Mouse (Mus musculus): ENCODE measurements around the gene Fam193b. TPM values are rescaled to one million over a fixed set of nuclear protein-coding genes. Genes with fewer than 3 reads are reported as not detected.

Gene Fam193b
- polyA plus RNA-seq, 1 experiment from 2014 or later, result 29.1 TPM

GRCm38 (mm10) chr13:55508531-55508930, 62.4 kb downstream of the Fam193b start:
- H3K36me3 ChIP-seq, result peaks cover 55% of the 10 kb centered on the region
- H3K4me3 ChIP-seq (replicated peaks), result no peak overlapping the region
- H3K9me3 ChIP-seq, result no peaks in the 10 kb centered on the region
- WGBS, result 91% methylated on average over 10 of the region's 10 CpGs
- ATAC-seq (ENCODE audit: insufficient read depth, low FRiP score, low read depth), result no peak
- no peak overlapping the region for H3K4me2 ChIP-seq
- H3K27me3 ChIP-seq (replicated peaks), result no peaks in the 10 kb centered on the region
- H3K9ac ChIP-seq, result no peak overlapping the region
- H3K27ac ChIP-seq, result no peak overlapping the region
- peaks cover 41% of the 10 kb centered on the region for H3K4me1 ChIP-seq

GRCm38 (mm10) chr13:55507877-55508276, 63.0 kb downstream of the Fam193b start:
- no peak overlapping the region for H3K27ac ChIP-seq
- H3K9ac ChIP-seq, result no peak overlapping the region
- no peak for ATAC-seq (ENCODE audit: insufficient read depth, low FRiP score, low read depth)
- 73% methylated on average over 11 of the region's 11 CpGs for WGBS
- no peaks in the 10 kb centered on the region for H3K27me3 ChIP-seq (replicated peaks)
- H3K4me3 ChIP-seq (replicated peaks), result no peak overlapping the region
- H3K4me1 ChIP-seq, result peaks cover 41% of the 10 kb centered on the region
- H3K36me3 ChIP-seq, result peaks cover 56% of the 10 kb centered on the region
- no peaks in the 10 kb centered on the region for H3K9me3 ChIP-seq
- no peak overlapping the region for H3K4me2 ChIP-seq

- Histone ChIP-seq H3K9ac (no peak overlapping the region), H3K27ac (no peak overlapping the region), H3K27me3 (replicated peaks) (no peaks in the 10 kb centered on the region), H3K4me3 (replicated peaks) (no peak overlapping the region), H3K4me1 (peaks cover 32% of the 10 kb centered on the region), H3K36me3 (peaks cover 63% of the 10 kb centered on the region), H3K9me3 (no peaks in the 10 kb centered on the region), H3K4me2 (no peak overlapping the region)
- no peak for ATAC-seq (ENCODE audit: insufficient read depth, low FRiP score, low read depth)
- WGBS, result 87% methylated on average over 10 of the region's 10 CpGs
Observed at GRCm38 (mm10) chr13:55506697-55507096, 64.2 kb downstream of the Fam193b start.

- Histone ChIP-seq H3K4me2 (no peak overlapping the region), H3K4me1 (peaks cover 23% of the 10 kb centered on the region), H3K9me3 (no peaks in the 10 kb centered on the region), H3K36me3 (peaks cover 63% of the 10 kb centered on the region), H3K4me3 (replicated peaks) (no peak overlapping the region), H3K27me3 (replicated peaks) (no peaks in the 10 kb centered on the region), H3K9ac (no peak overlapping the region), H3K27ac (no peak overlapping the region)
- ATAC-seq (ENCODE audit: insufficient read depth, low FRiP score, low read depth), result no peak
- 90% methylated on average over 9 of the region's 9 CpGs for WGBS
Observed at GRCm38 (mm10) chr13:55505810-55506209, 65.1 kb downstream of the Fam193b start.

- H3K27me3 ChIP-seq (replicated peaks), result no peaks in the 10 kb centered on the region
- WGBS, result 81% methylated on average over 5 of the region's 5 CpGs
- no peak for ATAC-seq (ENCODE audit: insufficient read depth, low FRiP score, low read depth)
- H3K4me2 ChIP-seq, result no peak overlapping the region
- no peak overlapping the region for H3K27ac ChIP-seq
- H3K9ac ChIP-seq, result no peak overlapping the region
- no peak overlapping the region for H3K4me3 ChIP-seq (replicated peaks)
- peaks cover 9% of the 10 kb centered on the region for H3K4me1 ChIP-seq
- H3K9me3 ChIP-seq, result no peaks in the 10 kb centered on the region
- H3K36me3 ChIP-seq, result peaks cover 59% of the 10 kb centered on the region
Observed at GRCm38 (mm10) chr13:55504390-55504789, 66.5 kb downstream of the Fam193b start.

GRCm38 (mm10) chr13:55502405-55502804, 68.5 kb downstream of the Fam193b start:
- peaks cover 54% of the 10 kb centered on the region for H3K36me3 ChIP-seq
- WGBS, result 80% methylated on average over 8 of the region's 8 CpGs

GRCm38 (mm10) chr13:55500575-55500974, 70.3 kb downstream of the Fam193b start:
- no peaks in the 10 kb centered on the region for H3K9me3 ChIP-seq
- no peak overlapping the region for H3K9ac ChIP-seq
- H3K36me3 ChIP-seq, result peaks cover 39% of the 10 kb centered on the region
- no peaks in the 10 kb centered on the region for H3K4me1 ChIP-seq
- ATAC-seq (ENCODE audit: insufficient read depth, low FRiP score, low read depth), result no peak
- H3K4me2 ChIP-seq, result no peak overlapping the region
- H3K27me3 ChIP-seq (replicated peaks), result no peaks in the 10 kb centered on the region
- 68% methylated on average over 10 of the region's 10 CpGs for WGBS
- H3K27ac ChIP-seq, result no peak overlapping the region
- H3K4me3 ChIP-seq (replicated peaks), result no peak overlapping the region

More at GRCm38 (mm10) chr13:55502405-55502804, 68.5 kb downstream of the Fam193b start:
- Histone ChIP-seq H3K4me3 (replicated peaks) (no peak overlapping the region), H3K27me3 (replicated peaks) (no peaks in the 10 kb centered on the region), H3K4me1 (no peaks in the 10 kb centered on the region), H3K9ac (no peak overlapping the region), H3K4me2 (no peak overlapping the region), H3K27ac (no peak overlapping the region), H3K9me3 (no peaks in the 10 kb centered on the region)
- ATAC-seq (ENCODE audit: insufficient read depth, low FRiP score, low read depth), result no peak

GRCm38 (mm10) chr13:55498906-55499305, 72.0 kb downstream of the Fam193b start:
- Histone ChIP-seq H3K9me3 (no peaks in the 10 kb centered on the region), H3K4me1 (peaks cover 5% of the 10 kb centered on the region; the same call in 1 of the 2 replicates), H3K36me3 (peaks cover 26% of the 10 kb centered on the region), H3K9ac (no peak overlapping the region), H3K4me3 (replicated peaks) (no peak overlapping the region), H3K4me2 (no peak overlapping the region), H3K27ac (no peak overlapping the region), H3K27me3 (replicated peaks) (no peaks in the 10 kb centered on the region)
- 54% methylated on average over 11 of the region's 11 CpGs for WGBS
- ATAC-seq (ENCODE audit: insufficient read depth, low FRiP score, low read depth), result no peak

- H3K36me3 ChIP-seq, result peaks cover 14% of the 10 kb centered on the region; the same call in 1 of the 2 replicates
- no peaks in the 10 kb centered on the region for H3K9me3 ChIP-seq
- no peak overlapping the region for H3K9ac ChIP-seq
- 83% methylated on average over 6 of the region's 6 CpGs for WGBS
- H3K4me2 ChIP-seq, result no peak overlapping the region
- ATAC-seq (ENCODE audit: insufficient read depth, low FRiP score, low read depth), result no peak
- H3K27me3 ChIP-seq (replicated peaks), result no peaks in the 10 kb centered on the region
- no peak overlapping the region for H3K4me3 ChIP-seq (replicated peaks)
- H3K4me1 ChIP-seq, result peaks cover 5% of the 10 kb centered on the region; the same call in 1 of the 2 replicates
- no peak overlapping the region for H3K27ac ChIP-seq
Observed at GRCm38 (mm10) chr13:55496661-55497060, 74.3 kb downstream of the Fam193b start.

- no peak overlapping the region for H3K27ac ChIP-seq
- peaks cover 14% of the 10 kb centered on the region; the same call in 1 of the 2 replicates for H3K36me3 ChIP-seq
- no peak overlapping the region for H3K9ac ChIP-seq
- H3K4me3 ChIP-seq (replicated peaks), result no peak overlapping the region
- no peaks in the 10 kb centered on the region for H3K9me3 ChIP-seq
- 46% methylated on average over 4 of the region's 4 CpGs for WGBS
- peaks cover 5% of the 10 kb centered on the region; the same call in 1 of the 2 replicates for H3K4me1 ChIP-seq
- no peak overlapping the region for H3K4me2 ChIP-seq
- no peaks in the 10 kb centered on the region for H3K27me3 ChIP-seq (replicated peaks)
- ATAC-seq (ENCODE audit: insufficient read depth, low FRiP score, low read depth), result no peak
Observed at GRCm38 (mm10) chr13:55495702-55496101, 75.2 kb downstream of the Fam193b start.

GRCm38 (mm10) chr13:55494883-55495621, 75.9 kb downstream of the Fam193b start:
- no peak overlapping the region for H3K4me3 ChIP-seq (replicated peaks)
- ATAC-seq (ENCODE audit: insufficient read depth, low FRiP score, low read depth), result peak; percentile 67
- no peak overlapping the region for H3K4me2 ChIP-seq
- H3K9me3 ChIP-seq, result no peaks in the 10 kb centered on the region
- no peak overlapping the region for H3K9ac ChIP-seq
- WGBS, result 17% methylated on average over 17 of the region's 18 CpGs
- peaks cover 14% of the 10 kb centered on the region; the same call in 1 of the 2 replicates for H3K36me3 ChIP-seq
- peaks cover 5% of the 10 kb centered on the region; the same call in 1 of the 2 replicates for H3K4me1 ChIP-seq
- H3K27ac ChIP-seq, result no peak overlapping the region; the same call in 1 of the 2 replicates
- no peaks in the 10 kb centered on the region for H3K27me3 ChIP-seq (replicated peaks)

GRCm38 (mm10) chr13:55494257-55494656, 76.7 kb downstream of the Fam193b start:
- no peak overlapping the region for H3K4me2 ChIP-seq
- no peak overlapping the region for H3K27ac ChIP-seq
- H3K9ac ChIP-seq, result no peak overlapping the region
- peaks cover 5% of the 10 kb centered on the region; the same call in 1 of the 2 replicates for H3K4me1 ChIP-seq
- no peak overlapping the region for H3K4me3 ChIP-seq (replicated peaks)
- H3K9me3 ChIP-seq, result no peaks in the 10 kb centered on the region
- no peaks in the 10 kb centered on the region for H3K27me3 ChIP-seq (replicated peaks)
- peaks cover 14% of the 10 kb centered on the region; the same call in 1 of the 2 replicates for H3K36me3 ChIP-seq
- 9% methylated on average over 2 of the region's 2 CpGs for WGBS
- ATAC-seq (ENCODE audit: insufficient read depth, low FRiP score, low read depth), result no peak
